Mouse (Mus musculus) bone marrow, adult 2 months (tissue): ENCODE data around the gene S100a1. TPM values are rescaled to one million over a fixed set of nuclear protein-coding genes. Genes with fewer than 3 reads are reported as not detected.
A peak's percentile ranks its signal among the peaks of the same experiment; 100 is the strongest.

Experiments used
- H3K27ac ChIP-seq: fragments of 200-500 bp; 2 replicates; pipeline ENCODE4 v1.5.1; 2012; ENCODE audit warnings: low read depth, mild to moderate bottlenecking, control low read depth, inconsistent platforms, low read length; ENCODE audit not compliant: control insufficient read depth, poor library complexity, insufficient read depth
- H3K4me1 ChIP-seq: fragments of 200-500 bp; 2 replicates; pipeline ENCODE4 v1.6.1; 2011; ENCODE audit warnings: low read length; ENCODE audit not compliant: control insufficient read depth, insufficient read depth
- H3K4me3 ChIP-seq: fragments of 200-500 bp; replicated peaks from 2 replicates; pipeline ENCODE3; 2011; ENCODE audit warnings: mild to moderate bottlenecking, low read depth, low read length, control low read depth; ENCODE audit not compliant: control insufficient read depth
- CTCF ChIP-seq: fragments of 200-500 bp; IDR thresholded peaks from 2 replicates; pipeline ENCODE4 v1.5.1; 2011; ENCODE audit warnings: low read length, control low read depth; ENCODE audit not compliant: control insufficient read depth, insufficient read depth
- POLR2A ChIP-seq: fragments of 200-500 bp; IDR thresholded peaks from 2 replicates; pipeline ENCODE4 v1.6.1; 2011; ENCODE audit warnings: low read depth, mild to moderate bottlenecking, control low read depth, low read length, borderline replicate concordance; ENCODE audit not compliant: control insufficient read depth
- WGBS: fragments of 180-500 bp; shearing (Covaris S2); methylation state at CpG from one replicate; pipeline ENCODE4 v1.1.7; 2018; 5-methylcytosine and 5-hydroxymethylcytosine counted together
- polyA plus RNA-seq: library from polyadenylated mRNA; stranded (reverse); fragments of >200 nt; gene quantifications from 2 replicates; pipeline ENCODE4 v1.2.4, GENCODE M21; 2011; ENCODE audit warnings: low replicate concordance; ENCODE audit not compliant: missing spikeins, insufficient read depth, insufficient read length

Gene S100a1
- polyA plus RNA-seq, 1 experiment: 34.4 TPM

DNA sequence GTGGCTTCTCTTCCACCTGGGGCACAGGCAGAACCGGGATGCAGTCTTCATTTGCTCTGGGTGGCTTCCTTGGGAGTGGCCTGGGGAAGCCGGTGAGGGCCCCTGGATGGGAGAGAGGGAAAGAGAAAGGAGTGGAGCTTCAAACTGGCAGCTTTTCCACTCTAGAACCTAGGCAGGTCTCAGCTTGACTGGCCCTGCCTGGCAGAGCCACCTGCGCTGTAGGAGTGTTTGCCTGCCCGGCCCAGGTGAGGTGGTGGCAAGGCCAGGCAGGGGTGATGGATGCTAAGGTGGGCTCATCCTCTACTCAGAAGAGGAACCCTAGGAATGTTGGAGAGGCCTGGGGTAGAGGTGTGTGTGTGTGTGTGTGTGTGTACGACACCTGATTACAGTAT, 23.7 kb upstream of the S100a1 start:
- TF ChIP-seq CTCF (no peak), POLR2A (no peak)
- Histone ChIP-seq H3K4me3 (no peak overlapping the region), H3K27ac (no peak overlapping the region), H3K4me1 (no peaks in the 10 kb centered on the region)
- 79% methylated on average over 5 of the region's 5 CpGs for WGBS

DNA sequence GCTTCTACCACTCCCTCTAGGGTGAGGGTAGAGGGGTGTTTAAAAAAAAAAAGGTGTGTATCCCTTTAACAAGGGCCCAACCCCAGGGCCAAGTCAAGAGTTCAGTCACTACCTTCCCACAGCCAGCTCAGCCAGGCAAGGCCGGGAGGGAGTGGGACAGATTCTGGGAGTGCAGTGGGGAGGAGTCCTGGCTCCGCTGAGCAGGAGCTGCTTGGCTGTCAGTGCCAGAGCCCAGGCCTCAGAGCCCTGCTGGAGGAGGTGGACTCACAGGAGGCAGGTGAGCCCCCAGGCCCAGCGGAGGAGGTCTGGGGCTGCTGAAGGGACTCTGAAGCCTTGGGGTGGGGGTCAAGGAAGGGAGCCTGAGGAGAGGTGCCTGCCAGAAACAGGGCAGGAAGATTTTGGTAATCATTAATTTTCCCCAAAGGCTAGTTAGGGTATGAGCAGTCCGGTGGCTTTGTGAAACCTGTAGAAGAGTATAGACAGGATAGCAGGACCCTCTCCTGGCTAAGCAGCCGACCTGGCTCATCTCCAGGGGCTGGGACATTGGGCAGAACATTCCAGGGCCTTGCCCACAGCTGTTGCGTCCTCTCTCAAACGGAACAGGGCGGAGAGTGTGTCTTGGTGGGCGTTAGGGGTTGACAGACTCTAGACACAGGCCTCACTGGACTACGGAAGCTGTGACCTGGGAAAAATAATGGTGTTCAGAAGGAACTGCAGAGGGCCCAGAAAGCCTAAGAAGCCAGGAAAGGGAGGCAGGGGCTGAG, 23.1 kb upstream of the S100a1 start, which contains the start of gene S100a16:
Gene S100a16, plus strand, starts transcription at position 114 of the 764 bp plus-strand sequence.
- Histone ChIP-seq H3K4me3 (no peak within 1 kb of the TSS), H3K27ac (no peak within 1 kb of the TSS; the same call in 1 of the 2 replicates), H3K4me1 (no peaks in the 10 kb centered on the region)
- 75% methylated on average over 10 of the region's 10 CpGs for WGBS
- TF ChIP-seq CTCF (no peak), POLR2A (no peak)

- TF ChIP-seq CTCF (no peak), POLR2A (no peak)
- H3K4me3 ChIP-seq: no peak overlapping the region
- no peak overlapping the region for H3K27ac ChIP-seq
- H3K4me1 ChIP-seq: no peaks in the 10 kb centered on the region
- 62% methylated on average over 1 of the region's 1 CpGs for WGBS
Observed at GRCm38 (mm10) chr3:90535446-90535845, 21.3 kb upstream of the S100a1 start.

- Histone ChIP-seq H3K4me1 (no peaks in the 10 kb centered on the region), H3K27ac (no peak overlapping the region), H3K4me3 (no peak overlapping the region)
- WGBS: 82% methylated on average over 5 of the region's 5 CpGs
- TF ChIP-seq POLR2A (no peak), CTCF (no peak)
Observed at GRCm38 (mm10) chr3:90531713-90532112, 17.5 kb upstream of the S100a1 start.

- Histone ChIP-seq H3K27ac (no peak overlapping the region), H3K4me1 (no peaks in the 10 kb centered on the region), H3K4me3 (no peak overlapping the region)
- TF ChIP-seq POLR2A: no peak
- no peak for TF ChIP-seq CTCF
- WGBS: 76% methylated on average over 7 of the region's 7 CpGs
Observed at GRCm38 (mm10) chr3:90527291-90527873, 13.2 kb upstream of the S100a1 start.

- 36% methylated on average over 5 of the region's 5 CpGs for WGBS
- Histone ChIP-seq H3K4me1 (no peaks in the 10 kb centered on the region), H3K4me3 (no peak within 1 kb of the TSS), H3K27ac (no peak within 1 kb of the TSS)
- no peak for TF ChIP-seq CTCF
- no peak for TF ChIP-seq POLR2A
Observed at GRCm38 (mm10) chr3:90526580-90526979, 12.4 kb upstream of the S100a1 start, which contains the start of gene S100a14. Gene S100a14 (plus strand): TSS chr3:90526856.

GRCm38 (mm10) chr3:90526076-90526475, 11.9 kb upstream of the S100a1 start:
- H3K4me1 ChIP-seq: no peaks in the 10 kb centered on the region; the same call in 1 of the 2 replicates
- H3K4me3 ChIP-seq: no peak overlapping the region
- WGBS: 68% methylated on average over 2 of the region's 2 CpGs
- TF ChIP-seq POLR2A: no peak
- TF ChIP-seq CTCF: no peak
- no peak overlapping the region for H3K27ac ChIP-seq

GRCm38 (mm10) chr3:90525421-90525820, 11.2 kb upstream of the S100a1 start:
- WGBS: 66% methylated on average over 4 of the region's 4 CpGs
- TF ChIP-seq CTCF (peak; percentile 40; the same call in 1 of the 2 replicates), POLR2A (no peak)
- Histone ChIP-seq H3K27ac (no peak overlapping the region), H3K4me1 (no peaks in the 10 kb centered on the region; the same call in 1 of the 2 replicates), H3K4me3 (no peak overlapping the region)

DNA sequence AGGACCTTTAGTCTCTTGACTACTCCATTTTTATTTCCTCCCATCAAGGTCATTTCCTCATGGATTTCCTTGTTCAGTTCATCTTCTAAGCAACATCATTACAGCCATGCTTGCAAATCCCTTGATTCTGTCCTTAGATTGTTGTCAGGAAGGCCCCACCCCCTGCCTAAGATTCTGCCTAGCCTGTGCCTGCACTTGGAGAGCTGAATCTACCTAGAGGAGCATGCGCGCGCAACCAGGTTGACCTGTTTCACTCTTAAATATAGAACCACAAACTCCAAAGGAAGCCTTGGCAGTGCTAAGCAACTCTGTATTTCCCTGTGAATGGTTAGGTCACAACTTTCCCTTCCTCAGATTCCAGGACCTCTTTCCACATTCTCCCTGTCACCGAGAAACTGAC, 3.5 kb upstream of the S100a1 start:
- WGBS: 83% methylated on average over 4 of the region's 4 CpGs
- H3K4me1 ChIP-seq: peaks cover 3% of the 10 kb centered on the region; the same call in 1 of the 2 replicates
- H3K27ac ChIP-seq: no peak overlapping the region
- no peak overlapping the region for H3K4me3 ChIP-seq
- no peak for TF ChIP-seq CTCF
